Mouse (Mus musculus) small intestine, adult 10 weeks (tissue): Measurements from ENCODE around the gene March1. TPM values are rescaled to one million over a fixed set of nuclear protein-coding genes. Genes with fewer than 3 reads are reported as not detected.

Experiments used
- polyA plus RNA-seq: library from polyadenylated mRNA; stranded (reverse); fragments of 350-450 nt; fragmentation: Illumina TruSeq; extraction: RNeasy Lipid Tissue Mini Kit (QIAGEN cat#74804); gene quantifications from one replicate; pipeline ENCODE4 v1.2.3, GENCODE M21; 2014; ENCODE audit warnings: low replicate concordance

Gene March1
- polyA plus RNA-seq: 17.2 TPM

GRCm38 (mm10) chr8:65617871-65618751, at the start of gene March1:
Gene March1, plus strand, starts transcription at chr8:65617900.

GRCm38 (mm10) chr8:66486084-66486763, 868.5 kb downstream of the March1 start, which contains the start of gene Tma16:
Gene Tma16, minus strand, starts transcription at chr8:66486530.

GRCm38 (mm10) chr8:66511537-66511936, 893.8 kb downstream of the March1 start, which contains the start of gene Tktl2:
Gene Tktl2, plus strand, starts transcription at chr8:66511756.

